Mouse (Mus musculus) left cerebral cortex, adult 9 months (tissue): Measurements from ENCODE around the gene Otud7b.
"Not testable (repeated sequence)": the region's sequence is repeated elsewhere in the genome, so short reads cannot be mapped to it uniquely, and the experiment has no call there.

Source experiments
- DNase-seq, 2 experiments: peaks; one replicate each; pipeline ENCODE4 v3.0.0; 2022; ENCODE audit warnings: low spot score in 2 of 2

The Otud7b gene

DNA sequence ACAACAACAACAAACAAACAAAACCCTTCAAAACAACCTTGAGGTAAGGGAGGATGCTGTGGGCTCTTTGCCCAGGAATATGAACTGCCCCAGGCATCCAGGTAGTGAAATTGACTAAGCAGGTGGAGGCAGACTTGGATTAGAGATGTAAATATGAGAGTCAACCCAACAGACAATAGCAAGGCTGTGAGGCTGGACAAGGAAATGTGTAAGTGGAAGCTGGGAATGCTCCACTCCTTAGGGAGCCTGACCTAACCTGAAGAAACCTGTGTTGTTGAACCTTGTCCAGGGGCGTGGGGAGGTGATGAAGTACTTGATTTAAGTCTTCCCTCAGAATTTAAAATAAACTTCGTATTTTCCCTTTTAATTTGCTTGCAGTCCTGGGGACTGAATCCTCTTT is 74.6 kb downstream of the Otud7b start:
- DNase-seq = no peak

DNA sequence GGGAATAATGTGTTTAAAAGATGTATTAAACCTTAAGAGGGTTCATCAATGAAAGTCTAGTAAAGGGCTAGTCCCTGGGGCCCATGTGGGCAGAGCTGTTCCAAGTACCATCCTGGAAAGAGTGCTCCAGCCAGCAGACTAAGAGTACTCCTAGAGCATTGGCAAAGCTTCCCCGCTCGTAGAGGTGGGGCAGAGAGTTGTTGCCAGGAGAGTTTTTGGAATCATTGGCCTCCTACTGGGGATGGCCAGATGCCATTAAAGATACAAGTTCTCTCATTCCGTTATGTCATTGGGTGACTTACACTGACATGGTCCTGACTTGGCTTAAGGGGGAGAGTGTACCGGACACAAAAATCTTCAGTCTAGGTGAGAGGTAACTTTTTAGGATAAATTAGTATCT is 75.2 kb downstream of the Otud7b start:
- DNase-seq = no peak

DNA sequence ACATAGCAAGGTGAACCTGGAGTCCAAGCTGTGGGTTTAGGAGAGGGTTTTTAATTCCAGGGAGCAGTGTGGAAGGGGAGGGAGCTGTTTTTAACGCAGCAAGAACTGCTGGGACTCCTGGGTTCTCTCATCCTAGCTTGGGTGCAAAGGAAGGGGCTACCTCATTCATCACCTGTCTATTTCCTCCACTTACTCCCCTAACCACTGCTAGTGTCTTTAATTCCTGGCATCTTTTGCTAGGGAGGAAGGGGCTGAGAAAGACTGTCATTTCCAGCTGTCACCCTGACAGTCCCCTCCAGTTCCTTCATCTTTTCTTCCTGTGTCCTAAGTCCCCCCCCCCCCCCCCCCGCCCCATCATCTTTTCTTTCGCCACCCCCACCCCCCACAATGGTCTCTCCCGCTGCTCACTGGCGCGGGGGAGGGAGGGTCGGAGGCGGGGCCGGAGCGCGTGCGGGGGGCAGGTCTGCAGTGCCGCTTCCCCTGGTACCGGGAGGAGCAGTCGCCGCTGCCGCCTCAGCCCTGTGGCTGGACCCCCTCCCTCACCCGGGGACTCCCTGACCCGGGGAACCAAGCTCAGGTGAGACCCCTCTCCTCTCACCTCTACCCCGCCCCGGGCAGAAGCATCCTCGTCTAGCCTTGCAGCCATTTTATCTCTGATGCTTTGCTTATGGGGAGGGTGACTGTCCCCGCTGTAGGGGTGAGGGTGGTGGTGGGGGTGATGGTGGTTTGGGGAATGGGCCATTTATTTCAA is 76.6 kb downstream of the Otud7b start, which contains the start of gene Sv2a:
TSS of gene Sv2a (plus strand) at position 425 of the 751 bp plus-strand sequence.
- DNase-seq = peak in 1 of 2 experiments; percentile 72

DNA sequence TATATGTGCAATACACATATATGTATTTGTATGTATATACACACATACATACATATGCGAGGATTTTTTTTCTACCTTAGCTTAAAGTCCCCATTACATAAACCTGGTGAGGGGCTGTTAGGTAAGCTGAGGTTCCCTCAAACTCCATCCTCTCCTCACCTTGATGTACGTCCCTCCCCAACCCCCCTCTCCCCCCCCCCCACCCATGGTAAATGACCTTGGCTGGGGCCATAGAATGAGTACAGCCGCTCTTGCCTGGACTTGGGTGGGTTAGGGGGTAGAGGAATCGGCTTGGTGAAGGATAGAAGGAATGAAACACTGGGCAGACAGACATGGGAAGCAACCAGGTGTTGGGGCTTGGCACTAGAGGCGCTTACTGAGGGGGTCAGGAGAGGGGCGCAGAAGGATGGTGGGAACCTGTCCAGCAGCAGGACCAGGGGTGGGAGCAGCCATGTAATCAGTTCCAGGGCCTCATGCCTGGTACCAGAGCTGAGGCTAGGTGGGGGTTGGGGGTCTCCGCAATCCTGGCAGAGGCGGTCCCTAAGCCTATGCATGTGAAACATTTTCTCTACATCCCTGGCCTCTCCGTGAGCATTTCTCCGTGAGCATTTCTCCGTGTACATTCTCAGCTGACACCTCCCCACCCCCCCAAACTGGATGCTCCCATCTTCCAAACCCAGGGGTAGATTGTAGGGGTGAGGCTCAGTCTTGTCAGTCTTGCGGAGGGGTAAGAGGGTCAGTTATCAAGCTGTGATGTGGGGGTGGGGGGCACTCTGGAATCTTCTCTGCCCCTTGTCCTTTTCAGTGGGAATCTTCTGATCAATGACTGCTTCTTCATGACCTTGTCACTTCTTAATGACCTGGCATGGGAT is 77.4 kb downstream of the Otud7b start:
- peak in 1 of 2 experiments; percentile 47 for DNase-seq

DNA sequence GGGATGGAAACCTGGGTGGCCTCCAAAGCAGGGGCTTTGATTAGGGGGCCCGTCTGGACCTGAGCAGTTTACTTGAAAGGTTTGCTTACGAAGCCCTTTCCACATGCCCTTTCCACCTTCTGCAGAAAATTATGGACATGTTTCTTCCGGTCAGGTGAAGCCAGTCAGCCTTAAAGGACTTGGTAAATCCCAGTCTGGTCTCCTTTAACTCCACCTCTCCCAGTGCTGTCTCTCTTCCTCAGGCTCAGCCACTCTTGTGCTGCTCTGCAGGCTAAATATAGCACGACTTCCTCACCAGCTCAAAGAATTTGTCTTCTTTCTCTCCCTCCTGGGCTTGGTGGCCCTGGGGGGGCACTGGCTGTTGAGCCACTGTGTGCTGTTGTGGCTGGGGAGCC is 78.1 kb downstream of the Otud7b start:
- peak in 1 of 2 experiments; percentile 48 for DNase-seq

DNA sequence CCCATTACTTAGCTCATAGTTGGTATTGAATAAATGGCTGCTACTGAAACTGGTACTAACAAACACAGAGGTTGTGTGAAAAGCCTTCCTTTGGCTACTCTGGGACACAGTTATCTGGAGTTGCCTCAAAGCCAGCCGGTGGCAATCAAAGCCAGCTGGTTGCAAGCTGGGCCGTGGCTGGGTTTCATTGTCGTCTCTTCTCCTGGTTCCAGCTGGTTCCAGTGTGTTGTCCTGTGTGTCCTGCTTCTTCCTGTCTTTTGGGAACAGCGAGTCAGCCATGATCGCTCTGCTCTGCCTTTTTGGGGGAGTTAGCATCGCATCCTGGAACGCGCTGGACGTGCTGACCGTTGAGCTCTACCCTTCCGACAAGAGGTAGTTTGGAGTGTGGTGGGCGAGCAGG is 88.7 kb downstream of the Otud7b start:
- DNase-seq = no peak

DNA sequence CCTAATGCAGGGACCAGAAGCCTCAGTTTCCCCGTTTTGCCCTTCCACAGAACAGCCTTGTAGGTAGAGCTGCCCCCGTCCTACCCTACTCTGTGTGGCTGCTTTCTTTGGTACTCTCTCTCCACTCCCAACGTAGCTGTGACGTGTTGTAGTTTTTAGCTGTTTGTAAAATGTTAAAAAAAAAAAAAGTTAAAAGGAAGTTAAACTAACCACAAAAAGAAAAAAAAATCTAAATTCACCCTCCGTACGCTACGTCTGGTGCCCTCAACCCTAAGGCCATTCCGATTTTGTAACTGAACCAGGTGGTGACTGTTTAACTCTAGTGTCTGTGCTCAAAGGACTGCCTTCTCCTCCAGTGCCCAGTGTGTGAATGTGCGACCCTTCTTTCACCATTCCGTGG is 90.6 kb downstream of the Otud7b start:
- DNase-seq = no peak

DNA sequence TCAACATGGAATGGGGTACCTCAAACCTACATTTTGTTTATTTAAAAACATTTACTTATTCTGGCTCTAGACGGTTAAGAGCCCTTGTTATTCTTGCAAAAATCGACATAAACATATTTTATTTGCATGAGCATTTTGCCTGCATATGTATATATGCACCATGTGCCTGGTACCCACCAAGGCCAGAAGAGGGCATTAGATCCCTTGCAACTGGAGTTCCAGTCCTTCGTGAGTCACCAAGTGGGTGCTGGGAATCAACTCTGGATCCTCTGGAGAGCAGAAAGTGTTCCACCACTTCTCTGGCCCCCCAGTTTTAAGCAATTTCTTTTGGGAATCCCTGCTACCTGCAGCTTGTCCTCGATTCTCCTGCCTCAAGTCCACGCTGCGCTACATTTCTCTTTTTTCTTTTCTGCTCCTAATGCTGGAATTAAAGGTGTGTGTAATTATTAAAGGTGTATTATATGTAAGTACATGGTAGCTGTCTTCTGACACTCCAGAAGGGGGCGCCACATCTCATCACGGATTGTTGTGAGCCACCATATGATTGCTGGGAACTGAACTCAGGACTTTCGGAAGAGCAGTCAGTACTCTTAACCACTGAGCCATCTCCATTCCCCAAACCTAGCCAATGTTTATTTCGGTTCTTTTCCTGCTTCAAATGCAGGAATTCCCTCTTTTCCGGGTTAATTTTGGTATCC is 91.4 kb downstream of the Otud7b start:
- DNase-seq = no peak

DNA sequence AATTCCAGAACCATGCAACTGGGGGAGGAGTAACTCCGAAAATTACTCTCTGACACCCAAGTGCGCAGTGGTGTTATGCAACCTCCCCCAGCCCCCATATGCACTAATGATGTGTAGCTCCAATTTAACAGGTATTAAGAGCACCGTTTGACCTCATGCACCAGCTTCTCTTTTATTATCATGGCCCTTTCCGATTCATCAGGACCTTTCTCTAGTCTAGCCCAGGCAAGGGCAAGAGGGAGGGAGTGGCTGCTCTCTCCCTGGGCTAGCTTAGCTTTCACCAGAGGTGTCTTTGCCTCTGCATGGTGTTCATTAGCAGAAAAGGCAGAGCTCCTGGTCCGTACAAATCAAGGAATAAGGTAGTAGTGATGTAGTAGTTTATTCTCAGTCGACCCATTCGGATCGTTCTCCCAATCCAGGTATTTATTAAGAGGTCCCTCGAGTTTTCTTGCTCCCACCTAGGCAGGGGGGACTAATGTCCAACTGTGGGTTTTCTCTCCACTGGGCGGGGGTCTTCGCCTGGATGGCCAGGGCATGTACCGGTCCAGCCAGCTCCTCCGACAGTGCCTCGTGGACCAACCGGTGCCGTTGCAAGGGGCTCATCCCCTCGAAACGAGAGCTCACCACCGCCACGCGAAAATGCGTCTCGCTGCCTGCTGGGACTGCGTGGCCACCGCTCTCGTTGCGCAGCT is 92.3 kb downstream of the Otud7b start:
- DNase-seq = no peak

DNA sequence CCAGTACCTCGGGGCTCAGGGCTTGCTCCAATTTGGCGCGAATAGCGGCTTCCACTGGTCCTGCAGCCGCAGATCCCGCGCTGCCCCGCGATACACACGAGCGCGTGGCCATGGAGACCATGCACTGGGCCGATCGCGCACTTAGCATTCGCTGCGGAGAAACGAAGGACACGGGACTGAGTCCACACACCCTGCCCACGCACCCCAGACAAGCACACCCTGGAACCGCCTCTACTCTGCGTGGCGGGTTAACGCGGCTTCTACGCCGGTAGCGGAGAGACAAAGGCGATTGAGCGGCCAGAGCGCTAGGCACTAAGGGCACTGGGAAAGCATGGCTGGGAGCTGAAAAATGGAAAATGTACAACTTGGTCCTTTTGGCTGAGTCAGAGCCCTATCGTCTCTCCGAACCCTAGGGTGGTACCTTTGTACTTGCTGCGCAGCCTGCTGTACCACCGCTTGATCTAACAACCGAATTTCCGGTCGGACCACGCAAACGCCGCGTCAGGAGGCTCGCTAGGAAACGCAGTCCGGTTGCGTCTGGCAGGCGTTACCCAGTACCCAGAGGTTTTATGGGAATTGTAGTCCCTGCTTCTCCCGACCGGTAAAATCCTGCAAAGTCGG is 92.9 kb downstream of the Otud7b start:
- DNase-seq = peak; percentile 86 to 94

DNA sequence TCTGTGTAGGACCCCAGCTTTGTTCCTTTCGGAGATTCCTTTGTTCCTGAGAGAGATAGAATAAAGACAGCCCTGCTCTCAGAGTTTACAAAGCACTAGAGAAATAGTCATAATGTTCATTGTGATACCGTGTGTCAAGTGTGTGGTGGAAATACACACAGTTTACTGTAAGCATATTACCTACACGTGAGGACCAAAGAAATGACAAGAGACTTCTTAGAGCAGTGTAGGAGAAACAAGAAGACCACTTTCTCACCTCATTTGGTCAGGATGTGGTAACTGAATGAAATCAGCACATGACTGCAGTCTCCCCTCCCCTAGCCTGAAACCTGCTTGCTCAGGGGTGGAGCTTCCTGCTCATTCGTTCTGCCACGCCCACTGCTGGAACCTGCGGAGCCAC is 93.9 kb downstream of the Otud7b start:
- no peak for DNase-seq

DNA sequence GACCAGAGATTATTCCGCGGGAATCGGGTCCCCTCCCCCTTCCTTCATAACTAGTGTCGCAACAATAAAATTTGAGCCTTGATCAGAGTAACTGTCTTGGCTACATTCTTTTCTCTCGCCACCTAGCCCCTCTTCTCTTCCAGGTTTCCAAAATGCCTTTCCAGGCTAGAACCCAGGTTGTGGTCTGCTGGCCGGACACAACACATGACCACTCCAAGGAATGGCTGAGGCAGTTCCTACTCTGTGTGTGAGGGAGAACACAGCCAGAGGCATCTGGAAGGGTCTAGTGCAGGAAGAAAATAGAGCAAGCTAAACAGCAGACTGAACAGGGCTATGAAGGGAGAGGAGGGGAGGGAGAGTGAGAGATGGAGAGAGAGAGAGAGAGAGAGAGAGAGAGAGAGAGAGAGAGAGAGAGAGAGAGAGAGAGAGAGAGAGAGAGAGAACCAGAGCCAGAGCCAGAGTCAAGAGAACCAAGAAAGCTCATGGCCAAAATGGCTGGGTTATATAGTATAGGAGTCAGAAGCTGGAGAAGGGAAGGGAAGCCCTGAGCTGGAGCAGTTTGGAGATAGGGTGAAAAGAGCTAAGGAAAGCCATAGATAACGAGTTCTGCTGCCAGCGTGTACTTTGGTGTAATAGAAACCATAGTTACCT is 94.4 kb downstream of the Otud7b start:
- not testable (repeated sequence) for DNase-seq

DNA sequence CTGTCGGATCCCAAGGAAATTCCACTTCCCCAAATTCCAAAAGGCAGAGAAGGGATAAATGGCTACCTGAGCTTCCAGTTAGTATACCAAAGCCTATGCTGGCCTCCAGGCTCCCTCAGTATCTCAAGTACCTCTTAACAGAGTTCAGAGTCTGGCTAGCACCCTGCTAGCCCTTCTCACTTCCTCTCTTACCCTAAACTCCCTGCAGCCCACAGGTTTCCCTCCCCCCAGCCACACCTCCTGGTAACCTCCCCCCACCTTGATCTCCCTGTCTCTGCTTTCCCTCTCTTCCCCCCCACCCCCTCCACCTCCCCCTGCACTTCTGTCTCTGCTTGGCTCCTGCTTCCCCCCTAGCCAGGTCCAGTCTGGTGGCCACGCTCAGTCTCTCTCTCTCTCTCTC is 95.4 kb downstream of the Otud7b start:
- DNase-seq = no peak

DNA sequence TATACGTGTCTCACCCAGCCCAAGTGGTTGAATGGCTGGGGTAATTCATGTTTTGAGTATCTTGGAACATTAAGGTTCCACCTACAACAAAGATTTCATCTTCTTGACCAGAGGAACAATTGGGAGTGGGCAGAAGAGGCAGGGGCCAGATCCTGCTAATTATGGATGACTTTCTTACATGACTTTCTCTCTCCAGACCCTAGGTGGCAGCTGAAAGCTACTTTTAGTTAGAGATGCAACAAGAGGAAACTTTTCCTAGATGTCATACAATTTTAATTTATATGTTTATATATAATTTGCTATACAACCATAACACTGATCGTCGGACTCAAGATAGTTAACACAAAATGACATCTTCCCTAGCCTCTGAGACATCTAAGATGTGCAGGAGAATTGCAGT is 103.5 kb downstream of the Otud7b start:
- DNase-seq = no peak

DNA sequence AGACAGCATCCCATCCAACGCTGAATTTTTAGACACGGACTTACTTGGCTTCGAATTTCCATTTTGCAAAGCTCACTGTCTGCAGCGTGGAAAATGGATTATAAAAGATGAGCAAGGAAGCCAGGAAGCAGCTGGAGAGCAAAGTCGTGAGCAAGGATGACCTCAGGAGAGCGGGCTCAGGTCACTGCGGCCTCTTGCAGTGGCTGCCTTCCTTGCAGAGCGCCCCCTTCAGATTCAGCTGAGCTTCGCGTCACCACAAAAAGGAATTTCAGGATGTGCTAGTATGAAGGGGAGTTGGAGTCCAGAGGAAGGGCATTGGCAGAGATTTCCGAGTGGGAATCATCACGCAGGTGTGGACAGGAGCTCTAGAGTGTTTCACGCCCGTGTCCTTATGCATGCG is 104.9 kb downstream of the Otud7b start:
- no peak for DNase-seq
